Mouse (Mus musculus) heart, embryonic 10.5 days (tissue): ENCODE results near the gene Rbpjl. TPM values are rescaled to one million over a fixed set of nuclear protein-coding genes. Genes with fewer than 3 reads are reported as not detected.

Experiments used
- DNase-seq: peaks from one replicate; pipeline ENCODE4 v3.0.0-alpha.2; 2017; ENCODE audit warnings: low spot score
- H3K27ac ChIP-seq: fragments of 300-500 bp; sonication (generic); 2 replicates; pipeline ENCODE4 v1.5.1; 2016; ENCODE audit warnings: mild to moderate bottlenecking
- H3K27me3 ChIP-seq: fragments of 300-500 bp; sonication (generic); 2 replicates; pipeline ENCODE4 v1.6.1; 2016; ENCODE audit warnings: mild to moderate bottlenecking; ENCODE audit not compliant: poor library complexity, insufficient read depth, severe bottlenecking
- H3K36me3 ChIP-seq: fragments of 300-500 bp; sonication (generic); 2 replicates; pipeline ENCODE4 v1.6.1; 2016; ENCODE audit warnings: mild to moderate bottlenecking, moderate library complexity
- H3K4me1 ChIP-seq: fragments of 300-500 bp; sonication (generic); 2 replicates; pipeline ENCODE4 v1.6.1; 2016; ENCODE audit warnings: mild to moderate bottlenecking
- H3K4me3 ChIP-seq: fragments of 300-500 bp; sonication (generic); 2 replicates; pipeline ENCODE4 v1.5.1; 2016; ENCODE audit warnings: mild to moderate bottlenecking, moderate library complexity
- H3K9me3 ChIP-seq: fragments of 300-500 bp; sonication (generic); 2 replicates; pipeline ENCODE4 v1.6.1; 2016; ENCODE audit warnings: mild to moderate bottlenecking, moderate library complexity
- WGBS: fragments of 180-500 bp; shearing (Covaris S2); methylation state at CpG from one replicate; pipeline ENCODE4 v1.1.7; 2016; 5-methylcytosine and 5-hydroxymethylcytosine counted together
- polyA plus RNA-seq: library from polyadenylated mRNA; unstranded; fragments of >200 nt; fragmentation: Nextera tagmentation; extraction: Ambion mirVana; gene quantifications from 2 replicates; pipeline ENCODE4 v1.2.1, GENCODE M21; 2016

Rbpjl gene
- polyA plus RNA-seq, 1 experiment from 2014 or later, result 0.08 TPM

DNA sequence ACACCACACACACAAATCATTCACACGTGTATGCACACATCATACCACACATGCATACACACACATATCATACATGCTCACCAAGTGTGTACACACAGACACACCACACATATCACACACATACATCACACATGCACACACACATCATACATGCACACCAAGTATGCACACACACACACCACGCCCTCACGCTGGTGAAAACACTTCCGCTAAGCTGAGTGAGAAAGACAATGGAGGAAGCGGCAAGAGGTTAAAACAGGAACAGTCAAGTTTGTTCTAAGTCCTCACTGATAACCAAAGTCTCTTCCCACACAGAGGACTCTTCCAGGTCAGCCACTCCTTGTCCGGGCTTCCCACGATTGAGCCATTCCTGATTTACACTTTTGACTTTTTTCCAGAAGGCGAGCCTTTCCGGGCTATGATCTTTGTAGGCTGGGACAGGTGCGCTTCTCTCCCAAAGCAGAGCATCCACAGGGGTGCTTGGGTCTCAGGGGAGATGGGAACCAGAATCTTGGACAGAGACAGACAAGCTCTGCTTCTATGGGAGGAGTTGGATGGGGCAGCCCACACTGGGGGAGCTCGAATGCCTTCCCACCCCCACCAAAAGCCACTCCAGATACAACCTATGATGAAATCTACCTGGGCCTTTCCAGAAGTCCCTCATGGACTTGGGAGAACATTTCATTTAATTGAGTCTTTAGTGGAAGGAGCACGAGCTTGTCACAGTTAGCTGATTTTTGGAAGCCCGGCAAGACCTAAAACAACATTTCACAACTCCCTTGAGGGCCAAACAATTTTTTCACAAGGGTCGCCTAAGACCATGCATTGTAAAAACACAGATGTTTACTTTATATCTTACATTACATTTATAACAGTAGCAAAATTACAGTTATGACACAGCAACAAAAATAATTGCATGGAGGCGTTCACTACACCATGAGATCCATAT lies 25.2 kb upstream of the Rbpjl start:
- DNase-seq, result no peak
- 83% methylated on average over 15 of the region's 15 CpGs for WGBS
- Histone ChIP-seq H3K4me1 (no peaks in the 10 kb centered on the region), H3K9me3 (no peaks in the 10 kb centered on the region), H3K4me3 (no peak overlapping the region), H3K27ac (no peak overlapping the region), H3K36me3 (no peaks in the 10 kb centered on the region), H3K27me3 (no peaks in the 10 kb centered on the region)

DNA sequence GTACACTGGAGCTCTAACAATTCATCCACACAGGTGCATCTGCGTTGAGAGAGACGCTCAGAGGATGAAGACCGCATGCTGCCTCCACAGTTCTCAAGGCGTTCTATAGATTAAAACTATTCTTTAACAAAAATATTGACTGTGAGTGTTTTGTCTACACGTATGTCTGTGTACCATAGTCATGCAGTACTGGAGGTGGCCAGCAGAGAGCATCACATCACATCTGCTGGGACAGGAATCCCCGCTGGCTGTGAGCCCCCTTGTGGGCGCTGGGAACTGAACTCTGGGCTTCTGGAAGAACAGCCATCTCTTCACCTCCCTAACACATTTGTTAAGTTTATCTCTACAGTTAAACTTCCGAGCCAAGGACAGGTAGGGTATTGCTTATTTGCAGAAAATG lies 21.2 kb upstream of the Rbpjl start:
- Histone ChIP-seq H3K36me3 (no peaks in the 10 kb centered on the region), H3K4me3 (no peak overlapping the region), H3K27ac (no peak overlapping the region), H3K4me1 (peaks cover 9% of the 10 kb centered on the region), H3K9me3 (no peaks in the 10 kb centered on the region), H3K27me3 (peaks cover 11% of the 10 kb centered on the region)
- 70% methylated on average over 8 of the region's 8 CpGs for WGBS
- DNase-seq, result no peak

DNA sequence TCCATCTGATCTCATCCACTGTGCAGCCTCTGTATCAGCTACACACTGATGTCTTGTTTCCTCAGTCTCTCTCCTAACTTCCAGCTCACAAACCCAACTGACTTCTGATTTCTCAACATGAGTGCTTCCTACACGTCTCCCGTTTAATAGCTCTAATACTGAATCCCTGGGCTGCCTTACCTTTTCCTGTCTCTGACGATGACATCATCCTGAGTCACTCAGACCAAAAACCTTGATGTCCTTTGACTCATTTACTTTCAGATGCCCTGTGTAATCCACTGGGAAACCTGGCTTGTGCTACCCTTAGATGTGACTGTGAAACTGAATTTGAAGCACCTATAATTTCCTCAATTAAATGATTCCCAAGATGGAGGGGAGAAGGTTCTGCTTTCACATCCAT lies 20.0 kb upstream of the Rbpjl start:
- DNase-seq, result no peak
- Histone ChIP-seq H3K4me3 (no peak overlapping the region), H3K27me3 (peaks cover 23% of the 10 kb centered on the region), H3K9me3 (no peaks in the 10 kb centered on the region), H3K4me1 (peaks cover 9% of the 10 kb centered on the region), H3K36me3 (no peaks in the 10 kb centered on the region), H3K27ac (no peak overlapping the region)
- WGBS, result 80% methylated on average over 3 of the region's 3 CpGs

DNA sequence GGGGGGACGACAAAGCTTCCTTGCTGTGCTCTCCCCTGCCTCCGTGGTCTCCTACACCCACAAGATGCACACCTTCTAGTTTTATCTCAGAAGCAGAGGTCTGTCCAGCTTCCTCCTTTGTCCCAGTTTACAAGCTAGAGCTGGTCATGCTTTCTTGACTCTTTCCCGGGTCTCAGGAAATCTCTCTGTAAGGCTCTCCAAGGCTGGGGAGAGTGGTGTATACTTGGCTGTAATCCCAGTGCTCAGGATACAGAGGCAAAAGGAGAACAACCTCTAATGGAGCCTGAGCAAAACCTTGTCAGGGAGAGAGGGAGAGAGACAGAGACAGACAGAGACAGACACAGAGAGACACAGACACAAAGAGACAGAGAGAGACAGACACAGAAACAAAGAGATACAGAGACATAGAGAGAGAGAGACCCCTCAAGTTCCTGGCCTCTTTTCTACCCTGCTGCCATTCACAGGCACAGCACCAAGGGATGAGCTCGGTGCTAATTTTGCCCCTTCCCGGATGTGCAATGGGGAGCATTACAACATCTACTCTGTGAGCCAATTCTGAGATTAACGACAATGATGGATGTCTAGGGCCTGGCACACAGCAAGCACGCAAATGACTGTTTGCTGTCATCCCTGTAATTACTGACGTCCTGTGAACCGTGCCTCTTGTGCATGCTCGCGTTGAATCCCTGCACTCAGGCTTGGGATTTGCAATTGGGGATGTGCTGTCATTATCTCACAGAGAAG lies 19.1 kb upstream of the Rbpjl start:
- Histone ChIP-seq H3K27me3 (peaks cover 32% of the 10 kb centered on the region), H3K27ac (no peak overlapping the region), H3K4me3 (no peak overlapping the region), H3K9me3 (no peaks in the 10 kb centered on the region), H3K36me3 (no peaks in the 10 kb centered on the region), H3K4me1 (peaks cover 9% of the 10 kb centered on the region)
- WGBS, result 62% methylated on average over 11 of the region's 11 CpGs
- no peak for DNase-seq

DNA sequence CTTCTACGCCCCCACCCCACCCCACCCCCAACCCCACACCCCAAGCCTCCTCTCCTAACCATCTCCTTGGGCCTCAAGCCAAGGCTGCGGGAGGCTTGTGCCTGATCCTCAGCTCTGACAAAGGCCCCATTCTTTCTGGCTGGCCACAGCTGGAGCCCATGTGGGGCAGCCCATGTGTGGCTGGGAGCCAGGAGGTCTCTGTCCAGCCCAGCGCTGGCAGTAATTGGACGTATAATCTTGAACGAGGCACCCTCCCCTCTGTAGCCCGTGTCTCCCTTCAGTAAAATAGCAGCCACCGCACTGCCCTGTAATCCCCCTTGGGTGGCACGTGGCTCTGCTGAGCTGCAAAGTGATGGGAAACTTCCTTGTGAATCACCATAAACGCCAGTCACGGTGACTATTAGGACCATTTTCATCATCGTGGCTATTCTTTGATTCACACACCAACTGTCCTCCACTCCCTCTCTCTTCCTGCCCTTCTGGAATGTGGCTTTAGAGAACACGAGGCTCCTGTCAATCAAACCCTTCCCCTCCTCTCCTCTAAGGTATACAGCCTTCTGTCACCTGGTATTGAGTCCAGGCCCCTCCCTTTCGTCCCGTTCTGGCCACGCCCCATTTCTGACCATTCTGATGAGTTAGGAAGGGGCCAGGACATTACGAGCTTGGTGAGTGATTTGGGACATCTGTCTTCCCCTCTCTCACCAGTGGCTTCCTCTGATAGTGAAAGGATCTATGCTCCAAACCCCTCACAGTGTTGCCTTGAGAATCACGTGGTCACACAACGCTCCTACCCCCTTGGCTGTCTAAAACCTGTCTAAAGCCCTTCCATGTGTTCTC lies 16.8 kb upstream of the Rbpjl start:
- no peak for DNase-seq
- H3K27me3 ChIP-seq, result peaks cover 50% of the 10 kb centered on the region
- no peaks in the 10 kb centered on the region for H3K9me3 ChIP-seq
- peaks cover 16% of the 10 kb centered on the region for H3K4me1 ChIP-seq
- no peak overlapping the region; the same call in 1 of the 2 replicates for H3K27ac ChIP-seq
- H3K4me3 ChIP-seq, result no peak overlapping the region; the same call in 1 of the 2 replicates
- H3K36me3 ChIP-seq, result no peaks in the 10 kb centered on the region
- 23% methylated on average over 18 of the region's 18 CpGs for WGBS

DNA sequence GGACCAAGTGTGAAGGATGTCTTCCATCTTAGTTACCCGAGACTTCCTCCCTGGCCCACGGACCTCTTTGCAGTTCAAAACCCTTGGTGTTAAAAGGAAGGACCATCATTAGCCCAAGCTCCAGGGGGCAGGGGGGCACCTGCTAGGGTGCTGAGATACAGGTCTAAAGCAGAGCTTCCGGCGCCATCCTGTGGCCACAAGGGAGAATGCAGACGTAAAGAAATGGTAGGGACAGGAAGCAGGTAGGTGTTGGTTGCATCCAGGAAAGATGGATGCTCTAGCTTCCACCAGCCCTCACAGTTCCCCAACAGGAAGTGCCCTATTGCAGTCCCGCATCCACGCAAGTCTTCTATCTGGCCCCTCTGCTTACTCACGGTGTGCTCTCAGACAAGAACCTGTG lies 16.0 kb upstream of the Rbpjl start:
- Histone ChIP-seq H3K4me1 (peaks cover 16% of the 10 kb centered on the region), H3K36me3 (no peaks in the 10 kb centered on the region), H3K27ac (no peak overlapping the region), H3K27me3 (peaks cover 59% of the 10 kb centered on the region), H3K9me3 (no peaks in the 10 kb centered on the region), H3K4me3 (no peak overlapping the region)
- WGBS, result 11% methylated on average over 8 of the region's 8 CpGs
- DNase-seq, result no peak

DNA sequence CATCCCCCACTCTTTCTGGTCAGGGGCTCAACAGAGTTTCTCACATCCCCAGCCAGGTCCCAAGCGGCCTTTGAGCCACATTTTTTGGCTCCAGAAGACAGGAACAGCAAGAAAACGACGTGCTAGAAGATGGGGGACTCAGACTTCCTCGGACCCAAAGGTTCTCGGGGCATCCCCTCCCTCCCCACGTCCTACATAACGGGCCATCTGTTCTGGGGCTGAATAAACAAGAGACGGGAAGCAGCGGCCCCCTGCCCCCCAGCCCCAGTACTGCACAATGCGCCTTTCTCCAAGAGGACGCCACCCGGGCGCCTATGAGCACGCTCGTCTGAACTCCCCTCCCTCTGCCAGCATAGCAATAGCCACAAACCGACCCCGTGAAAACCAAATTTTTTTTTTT lies 13.9 kb upstream of the Rbpjl start, which contains the start of gene Slpi:
TSS of gene Slpi (minus strand) at position 76 of the 400 bp plus-strand sequence.
- Histone ChIP-seq H3K27ac (peak within 1 kb of the TSS; percentile 78), H3K36me3 (no peaks in the 10 kb centered on the region), H3K27me3 (peaks cover 78% of the 10 kb centered on the region), H3K4me1 (peaks cover 16% of the 10 kb centered on the region), H3K9me3 (no peaks in the 10 kb centered on the region), H3K4me3 (peak within 1 kb of the TSS; percentile 64)
- 1% methylated on average over 17 of the region's 17 CpGs for WGBS
- DNase-seq, result no peak

DNA sequence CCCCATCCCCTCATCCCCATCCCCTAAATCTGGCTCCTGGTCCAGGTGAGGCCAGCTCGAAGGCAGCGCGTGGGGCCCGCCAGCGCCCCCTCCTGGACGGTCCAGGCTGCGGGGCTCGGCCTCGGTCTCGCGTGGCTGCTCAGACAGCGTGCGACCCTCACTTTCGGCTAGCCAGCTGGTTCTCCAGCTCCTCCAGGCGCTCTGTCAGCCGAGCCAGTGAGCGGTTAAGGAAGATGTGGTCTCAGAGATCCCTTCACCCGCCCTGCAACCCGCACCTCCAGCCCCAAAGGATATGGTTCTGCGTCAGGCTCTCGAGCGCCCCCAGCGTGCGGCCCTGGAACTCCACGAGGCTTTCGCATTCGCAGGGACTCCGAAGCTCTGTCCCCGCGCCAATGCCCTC lies 13.4 kb upstream of the Rbpjl start:
- peak; percentile 88 for DNase-seq
- H3K36me3 ChIP-seq, result no peaks in the 10 kb centered on the region
- H3K4me3 ChIP-seq, result peak overlapping the region; percentile 64
- H3K27me3 ChIP-seq, result peaks cover 83% of the 10 kb centered on the region
- peaks cover 16% of the 10 kb centered on the region for H3K4me1 ChIP-seq
- H3K9me3 ChIP-seq, result no peaks in the 10 kb centered on the region
- peak overlapping the region; percentile 78 for H3K27ac ChIP-seq
- under 1% methylated on average over 30 of the region's 30 CpGs for WGBS

DNA sequence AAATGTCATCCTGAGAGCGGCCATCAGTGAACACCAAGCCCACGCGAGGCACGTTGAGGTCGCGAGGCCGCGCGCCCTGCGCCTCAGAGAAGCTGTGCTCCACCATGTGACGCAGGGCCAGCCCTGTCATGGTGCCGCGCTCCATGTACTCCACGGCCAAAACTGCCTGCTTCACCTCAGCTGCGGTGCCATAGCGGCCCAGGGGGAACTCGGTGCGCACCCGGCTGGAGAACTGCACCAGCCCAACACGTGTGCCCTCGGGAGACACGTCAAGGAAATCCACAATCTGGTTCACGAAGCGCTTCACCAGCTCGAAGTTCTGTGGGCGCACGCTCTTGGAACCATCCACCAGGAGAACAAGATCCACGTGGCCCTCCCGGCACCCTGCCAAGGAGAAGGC lies 9.8 kb upstream of the Rbpjl start:
- peaks cover 80% of the 10 kb centered on the region for H3K27me3 ChIP-seq
- no peak for DNase-seq
- peaks cover 7% of the 10 kb centered on the region; the same call in 1 of the 2 replicates for H3K4me1 ChIP-seq
- H3K9me3 ChIP-seq, result 0 out of 2 replicates have a peak, but pooled peaks cover 3% of the 10 kb centered on the region
- no peak overlapping the region for H3K27ac ChIP-seq
- H3K4me3 ChIP-seq, result no peak overlapping the region
- 67% methylated on average over 29 of the region's 29 CpGs for WGBS
- no peaks in the 10 kb centered on the region for H3K36me3 ChIP-seq

DNA sequence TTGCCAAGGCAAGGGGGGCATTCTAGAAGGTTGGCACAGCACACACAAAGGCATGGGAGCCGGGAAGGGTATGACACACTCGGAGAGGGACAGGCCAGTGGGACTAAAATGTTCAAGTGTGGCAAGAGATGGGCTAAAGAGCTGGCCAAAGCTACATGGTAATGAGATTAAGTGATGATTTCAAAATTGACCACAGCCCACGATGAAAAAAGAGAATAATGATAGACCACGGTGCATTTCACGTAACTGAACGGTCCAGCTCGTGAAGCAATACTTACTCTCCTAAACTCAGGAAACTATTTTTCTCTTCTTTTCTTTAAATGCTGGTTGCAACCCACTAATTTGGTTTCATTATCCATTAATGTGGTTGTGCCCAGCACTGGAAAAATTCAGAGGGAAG lies 6.9 kb upstream of the Rbpjl start:
- WGBS, result 80% methylated on average over 7 of the region's 7 CpGs
- peaks cover 9% of the 10 kb centered on the region for H3K4me1 ChIP-seq
- no peaks in the 10 kb centered on the region for H3K36me3 ChIP-seq
- 0 out of 2 replicates have a peak, but pooled peaks cover 3% of the 10 kb centered on the region for H3K9me3 ChIP-seq
- H3K27ac ChIP-seq, result no peak overlapping the region
- H3K4me3 ChIP-seq, result no peak overlapping the region
- peaks cover 84% of the 10 kb centered on the region for H3K27me3 ChIP-seq
- DNase-seq, result no peak

DNA sequence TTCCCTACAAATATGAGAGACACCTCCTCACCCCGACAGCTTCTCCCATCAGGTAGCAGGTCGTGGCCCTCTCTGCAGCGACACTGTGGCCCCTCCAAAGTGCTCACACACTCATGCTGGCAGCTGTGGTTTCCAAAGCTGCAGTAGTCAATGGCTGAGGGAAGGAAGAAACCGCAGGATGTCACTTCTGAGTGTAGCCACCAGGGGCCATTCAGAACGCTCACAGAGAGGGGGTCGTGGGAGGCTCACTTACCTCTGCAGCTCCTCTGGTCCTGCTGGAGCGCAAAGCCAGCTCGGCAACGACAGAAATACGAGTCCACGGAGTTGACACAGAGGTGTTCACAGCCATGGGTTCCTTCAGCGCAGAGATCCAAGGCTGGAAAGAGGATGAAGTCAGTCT lies 6.0 kb upstream of the Rbpjl start:
- 0 out of 2 replicates have a peak, but pooled peaks cover 3% of the 10 kb centered on the region for H3K9me3 ChIP-seq
- H3K27ac ChIP-seq, result no peak overlapping the region
- DNase-seq, result no peak
- peaks cover 9% of the 10 kb centered on the region for H3K4me1 ChIP-seq
- WGBS, result 69% methylated on average over 12 of the region's 12 CpGs
- H3K4me3 ChIP-seq, result no peak overlapping the region
- H3K36me3 ChIP-seq, result no peaks in the 10 kb centered on the region
- H3K27me3 ChIP-seq, result peaks cover 84% of the 10 kb centered on the region

DNA sequence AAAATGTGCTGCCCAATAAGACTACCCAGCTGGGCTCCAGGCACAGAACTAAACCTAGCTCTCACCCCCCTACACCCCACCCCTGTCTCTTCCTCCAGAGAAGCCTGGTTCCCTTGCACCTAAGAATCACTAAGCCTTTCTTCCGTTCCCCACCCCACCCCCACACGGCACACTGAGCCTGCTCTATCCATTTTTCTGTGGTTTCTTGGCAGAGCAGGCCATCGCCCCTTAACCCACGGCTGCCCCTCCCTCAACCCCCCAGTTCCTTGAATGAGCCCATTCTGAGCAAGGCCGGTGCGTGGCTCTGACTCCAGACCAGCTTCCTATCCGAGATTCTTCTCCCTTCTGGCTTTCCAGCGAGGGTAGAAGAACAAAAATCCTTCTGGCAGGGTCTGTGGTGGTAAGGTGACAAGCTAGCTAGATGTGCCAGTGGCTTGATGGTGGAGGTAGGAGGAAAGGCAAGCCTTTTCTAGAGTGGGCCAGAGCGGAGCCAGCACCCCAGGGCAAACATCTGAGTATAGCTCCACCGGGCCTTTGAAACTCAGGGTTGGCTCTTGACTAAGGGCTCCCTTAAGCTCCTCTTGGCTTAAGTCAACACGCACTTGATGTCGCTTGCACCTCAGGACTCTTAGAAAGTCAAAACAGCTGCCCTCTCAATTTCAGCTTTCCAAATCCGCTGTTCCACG lies 598 bp downstream of the Rbpjl start:
- Histone ChIP-seq H3K27ac (no peak overlapping the region), H3K4me1 (peaks cover 45% of the 10 kb centered on the region), H3K27me3 (peaks cover 100% of the 10 kb centered on the region), H3K9me3 (no peaks in the 10 kb centered on the region), H3K36me3 (no peaks in the 10 kb centered on the region), H3K4me3 (peak overlapping the region; percentile 59; the same call in 1 of the 2 replicates)
- WGBS, result 11% methylated on average over 14 of the region's 14 CpGs
- DNase-seq, result no peak
